Mouse (Mus musculus): ENCODE measurements around the gene Cryl1. TPM values are rescaled to one million over a fixed set of nuclear protein-coding genes. Genes with fewer than 3 reads are reported as not detected.

The Cryl1 gene
- polyA plus RNA-seq (2017; shearing (Covaris generic)), result 26.1 TPM

DNA sequence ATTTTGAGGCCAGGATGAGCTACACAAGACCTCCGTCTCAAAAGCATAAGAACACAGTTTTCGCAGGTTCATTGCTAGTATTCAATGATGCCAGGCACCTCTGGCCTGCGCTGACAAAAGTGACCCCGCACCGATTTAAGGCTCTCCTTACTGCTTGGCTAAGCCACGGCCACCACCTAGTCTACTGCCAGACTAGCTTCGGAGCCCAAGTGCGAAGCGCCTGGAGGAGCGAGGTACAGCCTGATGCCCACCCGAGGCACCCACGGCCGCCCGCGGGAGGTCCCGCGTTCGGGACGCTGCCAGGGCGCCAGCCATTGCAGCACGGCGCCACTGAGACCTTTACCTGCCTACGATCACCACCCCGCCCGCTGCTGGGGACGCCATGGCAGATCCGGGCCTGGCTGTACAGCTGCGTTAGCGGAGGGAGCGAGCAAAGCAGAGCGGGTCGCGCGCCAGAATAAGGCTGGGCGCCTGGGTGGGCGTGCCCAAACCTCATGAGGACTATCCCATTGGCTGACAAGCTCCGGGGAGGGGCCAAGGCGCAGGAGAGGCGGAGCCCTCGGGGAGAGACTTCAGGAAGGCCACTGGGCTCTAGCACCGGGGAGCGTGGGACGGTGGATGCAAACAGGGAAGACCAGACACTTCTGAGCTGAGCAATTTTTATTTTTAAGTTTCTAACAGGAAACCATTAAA is at the start of gene Cryl1:
Gene Cryl1, minus strand, starts transcription at position 465 of the 693 bp plus-strand sequence.

GRCm38 (mm10) chr14:57423432-57424211 is 25.3 kb upstream of the Cryl1 start, which contains the start of gene Ift88:
TSS of gene Ift88 (plus strand) at chr14:57424062.

Other genes starting within 250 kb of the Cryl1 start
- gene Ift88, start 25.5 kb upstream of the Cryl1 start, polyA plus RNA-seq (2017; shearing (Covaris generic)), result 2.1 TPM
- gene Il17d, start 126.2 kb upstream of the Cryl1 start, polyA plus RNA-seq (2017; shearing (Covaris generic)), result not detected
- gene Eef1akmt1, start 173.1 kb upstream of the Cryl1 start, polyA plus RNA-seq (2017; shearing (Covaris generic)), result 141 TPM

Measured in CD4-positive, CD25-positive, alpha-beta regulatory T cell (primary cell).